ENCODE assay signal across 7 mouse cellular contexts in the genomic region with DNA sequence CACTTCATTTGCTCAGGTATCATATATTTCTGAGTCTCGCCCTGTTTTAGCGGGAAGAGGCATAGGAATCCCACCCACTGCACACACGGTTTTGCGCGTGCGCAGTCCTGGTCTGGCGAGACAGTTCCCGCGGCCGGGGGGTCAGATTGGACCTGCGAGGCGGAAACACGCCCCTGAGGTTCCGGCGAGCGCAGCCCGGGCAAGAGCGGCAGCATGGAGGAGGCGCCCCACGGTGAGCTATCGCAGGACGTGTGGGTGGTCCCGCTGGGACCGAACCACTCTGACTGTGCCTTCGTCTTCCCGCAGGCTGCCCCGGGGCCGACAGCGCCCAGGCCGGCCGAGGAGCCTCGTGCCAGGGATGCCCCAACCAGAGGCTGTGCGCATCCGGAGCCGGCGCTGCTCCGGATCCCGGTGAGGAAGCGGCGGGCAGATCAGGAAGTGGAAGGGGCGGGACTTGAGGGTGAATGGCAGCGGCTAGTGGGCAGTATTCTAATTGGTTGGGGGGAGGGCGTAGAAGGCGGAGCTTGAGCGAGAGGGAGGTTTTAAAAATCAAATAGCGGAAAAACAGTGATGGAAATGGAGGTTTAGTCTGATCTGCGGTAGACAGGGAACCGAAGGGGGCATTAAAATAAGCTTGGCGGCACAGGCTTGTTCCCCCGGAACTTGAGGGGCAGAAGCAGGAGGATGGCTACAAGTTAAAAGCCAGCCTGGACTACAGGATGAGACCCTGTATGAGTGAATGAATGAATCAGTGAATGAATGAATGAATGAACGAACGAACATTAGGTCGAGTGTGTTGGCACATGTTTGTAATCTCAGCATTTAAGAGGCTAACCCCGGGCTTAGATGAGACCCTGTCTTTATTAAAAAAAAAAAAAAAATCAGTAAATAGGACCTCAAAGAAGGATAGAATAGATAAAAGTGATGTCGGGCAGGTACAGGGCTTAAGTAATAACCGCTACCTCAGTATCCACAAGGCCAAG. TPM values are rescaled to one million over a fixed set of nuclear protein-coding genes. Genes with fewer than 3 reads are reported as not detected.
DNase-seq lines count a peak whose midpoint lies in the region; ATAC-seq and TF ChIP-seq lines count a peak whose summit lies in the region.

A gene (plus strand): TSS at position 185 of the 983 bp plus-strand sequence.

- H3K9ac ChIP-seq in intestine, postnatal 0 days (ENCODE audit: low read depth, low read length), result peak within 1 kb of the TSS; percentile 64
- H3K9ac ChIP-seq in midbrain, embryonic 12.5 days (replicated peaks), result peak within 1 kb of the TSS; percentile 53

- ATAC-seq in intestine, postnatal 0 days, result peak; percentile 94
- peak; percentile 97 for ATAC-seq in midbrain, embryonic 12.5 days (ENCODE audit: low FRiP score, low read depth)

- TF ChIP-seq CTCF in intestine, postnatal 0 days (IDR thresholded peaks at IDR 0.05; ENCODE audit: low read depth), result peak; percentile 20; the same call in 1 of the 2 replicates
- no peak for TF ChIP-seq CTCF in small intestine, adult 2 months (IDR thresholded peaks at IDR 0.05; ENCODE audit: extremely low read depth, insufficient read length, insufficient replicate concordance, low read depth, low read length)

- peak; percentile 90 for DNase-seq in adrenal gland, adult 8-10 months
- peak; percentile 96 for DNase-seq in embryo, embryonic 9.5 days (ENCODE audit: extremely low spot score)
- peak; percentile 34 for DNase-seq in gonadal fat pad, adult 2 months (ENCODE audit: low read depth)
- peak; percentile 96 for DNase-seq in left cerebral cortex, postnatal 4 days

- peak within 1 kb of the TSS; percentile 76 for H3K4me3 ChIP-seq in intestine, postnatal 0 days (ENCODE audit: low read depth, low read length)
- peak within 1 kb of the TSS; percentile 56 for H3K4me3 ChIP-seq in midbrain, embryonic 12.5 days
- H3K4me3 ChIP-seq in small intestine, adult 2 months (ENCODE audit: low read depth, low read length), result peak within 1 kb of the TSS; percentile 93

- H3K9me3 ChIP-seq in intestine, postnatal 0 days (ENCODE audit: control insufficient read depth), result no peaks in the 10 kb centered on the region
- H3K9me3 ChIP-seq in midbrain, embryonic 12.5 days, result no peaks in the 10 kb centered on the region

- H3K27ac ChIP-seq in intestine, postnatal 0 days (ENCODE audit: low read depth, low read length), result peak within 1 kb of the TSS; percentile 76
- H3K27ac ChIP-seq in midbrain, embryonic 12.5 days (replicated peaks), result peak within 1 kb of the TSS; percentile 90
- H3K27ac ChIP-seq in small intestine, adult 2 months (ENCODE audit: insufficient read depth, low read depth, low read length), result peak within 1 kb of the TSS; percentile 77

- intact Hi-C loops in left cerebral cortex, postnatal 4 days (cut with DNase I), result no loop called here

- H3K4me2 ChIP-seq in intestine, postnatal 0 days (replicated peaks; ENCODE audit: low read depth), result peak within 1 kb of the TSS; percentile 78
- peak within 1 kb of the TSS; percentile 65 for H3K4me2 ChIP-seq in midbrain, embryonic 12.5 days (replicated peaks)

- H3K27me3 ChIP-seq in intestine, postnatal 0 days (replicated peaks; ENCODE audit: control insufficient read depth, insufficient read depth, low read length), result no peaks in the 10 kb centered on the region
- 0 out of 2 replicates have a peak, but pooled peaks cover 3% of the 10 kb centered on the region for H3K27me3 ChIP-seq in midbrain, embryonic 12.5 days
- H3K27me3 ChIP-seq in small intestine, adult 2 months (ENCODE audit: control insufficient read depth, insufficient read depth, low read length), result no peaks in the 10 kb centered on the region

- H3K4me1 ChIP-seq in intestine, postnatal 0 days (replicated peaks; ENCODE audit: control insufficient read depth, insufficient read depth, low read length), result 0 out of 2 replicates have a peak, but pooled peaks cover 5% of the 10 kb centered on the region
- peaks cover 15% of the 10 kb centered on the region for H3K4me1 ChIP-seq in midbrain, embryonic 12.5 days
- H3K4me1 ChIP-seq in small intestine, adult 2 months (ENCODE audit: control insufficient read depth, insufficient read depth, insufficient read length, low read length), result peaks cover 2% of the 10 kb centered on the region; the same call in 1 of the 2 replicates

- WGBS in intestine, postnatal 0 days, result 3% methylated on average over 56 of the region's 56 CpGs
- 3% methylated on average over 56 of the region's 56 CpGs for WGBS in midbrain, embryonic 12.5 days
- WGBS in small intestine, adult 2 months, result 2% methylated on average over 56 of the region's 56 CpGs

- TF ChIP-seq POLR2A in small intestine, adult 2 months (IDR thresholded peaks at IDR 0.05; ENCODE audit: low read depth, low read length), result peak; percentile 64

- H3K36me3 ChIP-seq in intestine, postnatal 0 days (ENCODE audit: control insufficient read depth, insufficient read depth), result peaks cover 30% of the 10 kb centered on the region
- H3K36me3 ChIP-seq in midbrain, embryonic 12.5 days, result peaks cover 37% of the 10 kb centered on the region
- H3K36me3 ChIP-seq in small intestine, adult 2 months (ENCODE audit: control insufficient read depth, insufficient read depth, low read length), result peaks cover 25% of the 10 kb centered on the region

RNA-seq across cellular contexts. Expression of the gene that starts here (rescaled TPM):
- total RNA-seq in adrenal gland, adult 8-10 months (2022), result 10 to 100 TPM; 25.7 to 32.1 (median 28.4) TPM
- polyA plus RNA-seq in gonadal fat pad, adult 2 months (2012; rRNA removed), result 22.6 and 29.6 TPM in 2 replicates
- 29.6 and 32.4 TPM in 2 replicates for polyA plus RNA-seq in intestine, postnatal 0 days (2015; fragmentation: Nextera tagmentation; extraction: Ambion mirVana)
- total RNA-seq in left cerebral cortex, postnatal 4 days (2021), result 10 to 100 TPM; 21.3 to 22.3 TPM
- 53.4 and 61.7 TPM in 2 replicates for polyA plus RNA-seq in midbrain, embryonic 12.5 days (2016; fragmentation: Nextera tagmentation; extraction: Ambion mirVana)
- polyA plus RNA-seq in small intestine, adult 2 months (2012; rRNA removed), result 11.1 and 20.3 TPM in 2 replicates

Comparison
In these comparisons a context has a peak if more than half of its experiments do, and no peak if none do; other contexts are left out.
1. Peak in every context shown above with its lines: DNase-seq, ATAC-seq, H3K4me3 ChIP-seq and H3K27ac ChIP-seq.
2. DNase-seq: peak in every context shown above with its lines; median percentile 96 in embryo, embryonic 9.5 days; 96 in left cerebral cortex, postnatal 4 days; 90 in adrenal gland, adult 8-10 months; 34 in gonadal fat pad, adult 2 months.